Mouse (Mus musculus) olfactory bulb, adult 2 months (tissue): Measurements from ENCODE around the gene Fam57b.
A peak's percentile ranks its signal among the peaks of the same experiment; 100 is the strongest.

Experiments used
- CTCF ChIP-seq: fragments of 200-500 bp; IDR thresholded peaks from 2 replicates; pipeline ENCODE4 v1.5.1; 2012; ENCODE audit warnings: low read depth, mild to moderate bottlenecking, low read length, moderate library complexity; ENCODE audit not compliant: insufficient read depth
- POLR2A ChIP-seq: fragments of 200-500 bp; IDR thresholded peaks from 2 replicates; pipeline ENCODE4 v1.6.1; 2012; ENCODE audit warnings: mild to moderate bottlenecking, low read depth, low read length, moderate library complexity; ENCODE audit not compliant: insufficient read depth

- TF ChIP-seq CTCF (peak; percentile 10; the same call in 1 of the 2 replicates), POLR2A (peak; percentile 91)
Measured at GRCm38 (mm10) chr7:126799050-126799467, 1.6 kb downstream of the Fam57b start.
